Mouse (Mus musculus): ENCODE results near the gene Irak3. TPM values are rescaled to one million over a fixed set of nuclear protein-coding genes. Genes with fewer than 3 reads are reported as not detected.

Irak3 gene
- polyA plus RNA-seq, 2 experiments = 1.9 to 3.2 TPM

- no peak for TF ChIP-seq POLR2A (IDR thresholded peaks at IDR 0.05; ENCODE audit: borderline replicate concordance, extremely low read depth, insufficient read depth, insufficient read length)
- Histone ChIP-seq H3K27ac (replicated peaks; ENCODE audit: low read depth, low read length) (no peak overlapping the region), H3K4me2 (replicated peaks; ENCODE audit: low read depth, low read length, severe bottlenecking) (no peak overlapping the region), H3K27me3 (ENCODE audit: control insufficient read depth, insufficient read depth, low read length) (no peaks in the 10 kb centered on the region), H3K4me3 (replicated peaks; ENCODE audit: low read length) (no peak overlapping the region), H3K9me3 (ENCODE audit: control insufficient read depth, low read length) (no peaks in the 10 kb centered on the region), H3K4me1 (ENCODE audit: control insufficient read depth, insufficient read depth, low read length) (no peaks in the 10 kb centered on the region), H3K36me3 (ENCODE audit: control insufficient read depth, insufficient read depth, low read length) (peaks cover 37% of the 10 kb centered on the region), H3K9ac (ENCODE audit: low read depth, low read length, severe bottlenecking) (no peak overlapping the region)
- DNase-seq (ENCODE audit: low spot score) (peak; percentile 64), ATAC-seq (ENCODE audit: low FRiP score, low read depth) (no peak)
- 83% methylated on average over 9 of the region's 9 CpGs for WGBS
Measured at GRCm38 (mm10) chr10:120095136-120095535, 106.8 kb downstream of the Irak3 start.

GRCm38 (mm10) chr10:120092548-120092947, 109.4 kb downstream of the Irak3 start:
- H3K4me1 ChIP-seq (ENCODE audit: control insufficient read depth, insufficient read depth, low read length) = no peaks in the 10 kb centered on the region
- H3K27me3 ChIP-seq (ENCODE audit: control insufficient read depth, insufficient read depth, low read length) = no peaks in the 10 kb centered on the region
- ATAC-seq (ENCODE audit: low FRiP score, low read depth) (no peak), DNase-seq (ENCODE audit: low spot score) (no peak)
- no peak overlapping the region for H3K4me2 ChIP-seq (replicated peaks; ENCODE audit: low read depth, low read length, severe bottlenecking)
- TF ChIP-seq POLR2A (IDR thresholded peaks at IDR 0.05; ENCODE audit: borderline replicate concordance, extremely low read depth, insufficient read depth, insufficient read length) = no peak
- WGBS = 85% methylated on average over 12 of the region's 12 CpGs
- H3K9ac ChIP-seq (ENCODE audit: low read depth, low read length, severe bottlenecking) = no peak overlapping the region
- H3K9me3 ChIP-seq (ENCODE audit: control insufficient read depth, low read length) = no peaks in the 10 kb centered on the region
- H3K36me3 ChIP-seq (ENCODE audit: control insufficient read depth, insufficient read depth, low read length) = peaks cover 57% of the 10 kb centered on the region
- H3K27ac ChIP-seq (replicated peaks; ENCODE audit: low read depth, low read length) = no peak overlapping the region
- H3K4me3 ChIP-seq (replicated peaks; ENCODE audit: low read length) = no peak overlapping the region

Other genes with a start within 250 kb of the Irak3 start
- gene Helb, start 89.1 kb downstream of the Irak3 start, polyA plus RNA-seq (2012; rRNA removed) = 10.6 and 11.0 TPM in 2 replicates
- gene Helb, start 89.1 kb downstream of the Irak3 start, polyA plus RNA-seq (2014; fragmentation: Nextera tagmentation; extraction: Ambion mirVana) = 6.1 and 6.8 TPM in 2 replicates
- 84.1 and 103 TPM in 2 replicates for gene Tmbim4, start 540 bp downstream of the Irak3 start, polyA plus RNA-seq (2012; rRNA removed)
- 94.1 and 106 TPM in 2 replicates for gene Tmbim4, start 540 bp downstream of the Irak3 start, polyA plus RNA-seq (2014; fragmentation: Nextera tagmentation; extraction: Ambion mirVana)
- gene Llph, start 24.9 kb upstream of the Irak3 start, polyA plus RNA-seq (2012; rRNA removed) = 16.7 and 34.6 TPM in 2 replicates
- gene Llph, start 24.9 kb upstream of the Irak3 start, polyA plus RNA-seq (2014; fragmentation: Nextera tagmentation; extraction: Ambion mirVana) = 46.0 and 50.9 TPM in 2 replicates